Mouse (Mus musculus): ENCODE measurements at regions not wholly inside any gene's neighbourhood (a gene's known extent, or its start where the extent isn't known, plus 50 kb on each side); places are given as distances from the start of the nearest gene placed in this dataset.

GRCm38 (mm10) chr5:102424636-102425242 is 56.5 kb upstream of the Arhgap24 start:
- Histone ChIP-seq H3K27me3 (ENCODE audit: control insufficient read depth, insufficient read depth, low read length) (no peaks in the 10 kb centered on the region; the same call in 1 of the 2 replicates), H3K27ac (ENCODE audit: insufficient read depth, low read length) (no peak overlapping the region), H3K36me3 (ENCODE audit: control insufficient read depth, insufficient read depth, low read length) (no peaks in the 10 kb centered on the region), H3K4me1 (ENCODE audit: control insufficient read depth, insufficient read depth, insufficient read length) (no peaks in the 10 kb centered on the region), H3K4me3 (ENCODE audit: extremely low read depth, insufficient read depth, insufficient read length) (no peak overlapping the region)
- TF ChIP-seq CTCF (IDR thresholded peaks at IDR 0.05; ENCODE audit: extremely low read depth, insufficient read depth, insufficient read length, insufficient replicate concordance) (no peak), POLR2A (IDR thresholded peaks at IDR 0.05; ENCODE audit: low read depth, low read length) (no peak)
- peak; percentile 6 to 17 for DNase-seq (ENCODE audit: low read depth in 1 of 2, low spot score in 2 of 2)
- WGBS = 81% methylated on average over 16 of the region's 16 CpGs

- 92% methylated on average over 3 of the region's 3 CpGs for WGBS
- Histone ChIP-seq H3K4me1 (ENCODE audit: control insufficient read depth, insufficient read depth, insufficient read length) (no peaks in the 10 kb centered on the region), H3K27ac (ENCODE audit: insufficient read depth, low read length) (no peak overlapping the region), H3K27me3 (ENCODE audit: control insufficient read depth, insufficient read depth, low read length) (no peaks in the 10 kb centered on the region; the same call in 1 of the 2 replicates), H3K36me3 (ENCODE audit: control insufficient read depth, insufficient read depth, low read length) (no peaks in the 10 kb centered on the region), H3K4me3 (ENCODE audit: extremely low read depth, insufficient read depth, insufficient read length) (no peak overlapping the region)
- no peak for TF ChIP-seq CTCF (IDR thresholded peaks at IDR 0.05; ENCODE audit: extremely low read depth, insufficient read depth, insufficient read length, insufficient replicate concordance)
- TF ChIP-seq POLR2A (IDR thresholded peaks at IDR 0.05; ENCODE audit: low read depth, low read length) = no peak
- DNase-seq (ENCODE audit: low read depth in 1 of 2, low spot score in 2 of 2) = no peak
Observed at GRCm38 (mm10) chr5:102428310-102428709, 52.9 kb upstream of the Arhgap24 start.

Measured in spleen, adult 2 months (tissue).